Mouse (Mus musculus) liver, adult (tissue): ENCODE data around the gene Nod1.

Experiments used
- GATA4 ChIP-seq: IDR thresholded peaks from 2 replicates; pipeline ENCODE4 v1.6.1; 2014; ENCODE audit warnings: mild to moderate bottlenecking, low read length; ENCODE audit not compliant: insufficient replicate concordance

The Nod1 gene

GRCm38 (mm10) chr6:54972111-54972928 lies at the start of gene Nod1:
Nod1 (minus strand) TSS chr6:54972612.
- peak; percentile 5; the same call in 1 of the 2 replicates for TF ChIP-seq GATA4

- no peak for TF ChIP-seq GATA4
Measured at GRCm38 (mm10) chr6:55021806-55022205, 49.4 kb upstream of the Nod1 start.

GRCm38 (mm10) chr6:55018417-55018816 lies 46.0 kb upstream of the Nod1 start:
- no peak for TF ChIP-seq GATA4

- TF ChIP-seq GATA4 = no peak
Measured at GRCm38 (mm10) chr6:55016710-55017583, 44.5 kb upstream of the Nod1 start.

GRCm38 (mm10) chr6:55016236-55016635 lies 43.8 kb upstream of the Nod1 start:
- no peak for TF ChIP-seq GATA4

GRCm38 (mm10) chr6:55014184-55014583 lies 41.8 kb upstream of the Nod1 start:
- no peak for TF ChIP-seq GATA4

- no peak for TF ChIP-seq GATA4
Measured at GRCm38 (mm10) chr6:55012516-55012915, 40.1 kb upstream of the Nod1 start.

- TF ChIP-seq GATA4 = 0 out of 2 replicates have a peak, but pooled peaks have one; percentile 21
Measured at GRCm38 (mm10) chr6:55010330-55011091, 38.1 kb upstream of the Nod1 start.

- no peak for TF ChIP-seq GATA4
Measured at GRCm38 (mm10) chr6:55009391-55010230, 37.2 kb upstream of the Nod1 start.

- no peak for TF ChIP-seq GATA4
Measured at GRCm38 (mm10) chr6:55008401-55008800, 36.0 kb upstream of the Nod1 start.

- no peak for TF ChIP-seq GATA4
Measured at GRCm38 (mm10) chr6:55003559-55003958, 31.1 kb upstream of the Nod1 start.

- TF ChIP-seq GATA4 = no peak
Measured at GRCm38 (mm10) chr6:55002438-55002837, 30.0 kb upstream of the Nod1 start.

- TF ChIP-seq GATA4 = no peak
Measured at GRCm38 (mm10) chr6:55001320-55001719, 28.9 kb upstream of the Nod1 start.

- no peak for TF ChIP-seq GATA4
Measured at GRCm38 (mm10) chr6:54997726-54998125, 25.3 kb upstream of the Nod1 start.

GRCm38 (mm10) chr6:54996361-54996760 lies 23.9 kb upstream of the Nod1 start:
- no peak for TF ChIP-seq GATA4

GRCm38 (mm10) chr6:54992734-54993260 lies 20.4 kb upstream of the Nod1 start, which contains the start of gene Ggct:
Ggct (minus strand) TSS chr6:54992950.
- peak; percentile 18; the same call in 1 of the 2 replicates for TF ChIP-seq GATA4
